Mouse (Mus musculus): ENCODE data around the gene Tac4. TPM values are rescaled to one million over a fixed set of nuclear protein-coding genes. Genes with fewer than 3 reads are reported as not detected.

Tac4 gene
- polyA plus RNA-seq, 1 experiment from 2014 or later = 0.20 TPM

DNA sequence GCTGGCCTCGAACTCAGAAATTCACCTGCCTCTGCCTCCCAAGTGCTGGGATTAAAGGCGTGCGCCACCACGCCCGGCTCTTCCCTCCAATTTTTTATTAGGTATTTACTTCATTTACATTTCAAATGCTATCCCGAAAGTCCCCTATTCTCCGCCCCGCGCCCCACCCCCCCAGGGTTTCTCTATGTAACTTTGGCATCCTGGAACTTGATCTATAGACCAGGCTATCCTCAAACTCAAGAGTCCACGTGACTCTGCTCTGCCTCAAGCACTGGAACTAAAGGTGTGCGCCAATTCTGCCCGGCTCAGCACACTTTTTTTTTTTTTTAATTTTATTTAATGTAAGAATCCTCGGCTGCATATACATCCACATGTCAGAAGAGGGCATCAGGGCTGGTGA lies 34.4 kb downstream of the Tac4 start:
- 95% methylated on average over 13 of the region's 13 CpGs for WGBS
- DNase-seq (ENCODE audit: low spot score) (no peak), ATAC-seq (ENCODE audit: insufficient number of reproducible peaks, low FRiP score, low TSS enrichment, low read depth) (no peak)
- no peak overlapping the region for H3K27ac ChIP-seq (replicated peaks; ENCODE audit: low read depth, low read length)
- no peak overlapping the region for H3K4me2 ChIP-seq (ENCODE audit: low read depth, severe bottlenecking)
- H3K9me3 ChIP-seq (ENCODE audit: control insufficient read depth, low read length) = no peaks in the 10 kb centered on the region
- H3K9ac ChIP-seq (ENCODE audit: low read length) = no peak overlapping the region
- no peaks in the 10 kb centered on the region for H3K4me1 ChIP-seq (ENCODE audit: control insufficient read depth, insufficient read depth, low read length)
- H3K36me3 ChIP-seq (ENCODE audit: control insufficient read depth, insufficient read depth, low read length) = peaks cover 29% of the 10 kb centered on the region
- no peak overlapping the region for H3K4me3 ChIP-seq (ENCODE audit: low read depth, low read length)
- no peaks in the 10 kb centered on the region for H3K27me3 ChIP-seq (ENCODE audit: control insufficient read depth, insufficient read depth, low read length)

- ATAC-seq (ENCODE audit: insufficient number of reproducible peaks, low FRiP score, low TSS enrichment, low read depth) = no peak
- H3K27me3 ChIP-seq (ENCODE audit: control insufficient read depth, insufficient read depth, low read length) = no peaks in the 10 kb centered on the region
- DNase-seq (ENCODE audit: low spot score) = peak; percentile 44
- 24% methylated on average over 2 of the region's 2 CpGs for WGBS
- H3K9me3 ChIP-seq (ENCODE audit: control insufficient read depth, low read length) = no peaks in the 10 kb centered on the region
- H3K4me1 ChIP-seq (ENCODE audit: control insufficient read depth, insufficient read depth, low read length) = no peaks in the 10 kb centered on the region
- peaks cover 29% of the 10 kb centered on the region for H3K36me3 ChIP-seq (ENCODE audit: control insufficient read depth, insufficient read depth, low read length)
- H3K27ac ChIP-seq (replicated peaks; ENCODE audit: low read depth, low read length) = no peak overlapping the region
- H3K4me2 ChIP-seq (ENCODE audit: low read depth, severe bottlenecking) = no peak overlapping the region
- no peak overlapping the region for H3K4me3 ChIP-seq (ENCODE audit: low read depth, low read length)
- no peak overlapping the region for H3K9ac ChIP-seq (ENCODE audit: low read length)
Measured at GRCm38 (mm10) chr11:95298146-95298545, 36.8 kb downstream of the Tac4 start.

- 95% methylated on average over 12 of the region's 12 CpGs for WGBS
Measured at GRCm38 (mm10) chr11:95299886-95300285, 38.6 kb downstream of the Tac4 start.

GRCm38 (mm10) chr11:95301772-95302171 lies 40.4 kb downstream of the Tac4 start:
- Histone ChIP-seq H3K36me3 (ENCODE audit: control insufficient read depth, insufficient read depth, low read length) (peaks cover 25% of the 10 kb centered on the region), H3K9me3 (ENCODE audit: control insufficient read depth, low read length) (no peaks in the 10 kb centered on the region), H3K9ac (ENCODE audit: low read length) (no peak overlapping the region), H3K4me1 (ENCODE audit: control insufficient read depth, insufficient read depth, low read length) (no peaks in the 10 kb centered on the region), H3K27ac (replicated peaks; ENCODE audit: low read depth, low read length) (no peak overlapping the region), H3K4me2 (ENCODE audit: low read depth, severe bottlenecking) (no peak overlapping the region), H3K4me3 (ENCODE audit: low read depth, low read length) (no peak overlapping the region), H3K27me3 (ENCODE audit: control insufficient read depth, insufficient read depth, low read length) (no peaks in the 10 kb centered on the region)
- DNase-seq (ENCODE audit: low spot score) (no peak), ATAC-seq (ENCODE audit: insufficient number of reproducible peaks, low FRiP score, low TSS enrichment, low read depth) (no peak)
- 91% methylated on average over 3 of the region's 3 CpGs for WGBS

More at GRCm38 (mm10) chr11:95299886-95300285, 38.6 kb downstream of the Tac4 start:
- H3K4me1 ChIP-seq (ENCODE audit: control insufficient read depth, insufficient read depth, low read length) = no peaks in the 10 kb centered on the region
- no peak overlapping the region for H3K9ac ChIP-seq (ENCODE audit: low read length)
- no peaks in the 10 kb centered on the region for H3K27me3 ChIP-seq (ENCODE audit: control insufficient read depth, insufficient read depth, low read length)
- H3K36me3 ChIP-seq (ENCODE audit: control insufficient read depth, insufficient read depth, low read length) = peaks cover 24% of the 10 kb centered on the region
- no peak overlapping the region for H3K4me3 ChIP-seq (ENCODE audit: low read depth, low read length)
- no peak overlapping the region for H3K4me2 ChIP-seq (ENCODE audit: low read depth, severe bottlenecking)
- no peak overlapping the region for H3K27ac ChIP-seq (replicated peaks; ENCODE audit: low read depth, low read length)
- no peaks in the 10 kb centered on the region for H3K9me3 ChIP-seq (ENCODE audit: control insufficient read depth, low read length)
- ATAC-seq (ENCODE audit: insufficient number of reproducible peaks, low FRiP score, low TSS enrichment, low read depth) (no peak), DNase-seq (ENCODE audit: low spot score) (no peak)

DNA sequence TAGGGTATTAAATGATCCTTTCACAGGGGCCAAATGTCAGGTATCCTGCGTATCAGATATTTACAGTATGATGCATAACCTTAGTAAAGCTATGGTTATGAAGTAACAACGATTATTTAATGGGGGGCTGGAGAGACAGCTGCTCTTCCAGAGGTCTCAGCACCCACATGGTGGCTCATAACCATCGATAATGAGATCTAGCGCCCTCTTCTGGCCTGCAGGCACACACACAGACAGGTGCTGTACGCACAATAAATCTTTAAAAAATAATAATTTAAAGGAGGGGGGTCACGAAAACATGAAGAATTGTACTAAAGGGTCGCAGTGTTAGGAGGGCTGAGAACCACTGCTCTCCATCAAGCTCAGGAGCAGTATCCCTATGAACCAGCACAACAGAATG lies 44.3 kb downstream of the Tac4 start:
- DNase-seq (ENCODE audit: low spot score) (no peak), ATAC-seq (ENCODE audit: insufficient number of reproducible peaks, low FRiP score, low TSS enrichment, low read depth) (no peak)
- 86% methylated on average over 7 of the region's 7 CpGs for WGBS
- Histone ChIP-seq H3K4me3 (ENCODE audit: low read depth, low read length) (no peak overlapping the region), H3K9me3 (ENCODE audit: control insufficient read depth, low read length) (no peaks in the 10 kb centered on the region), H3K4me2 (ENCODE audit: low read depth, severe bottlenecking) (no peak overlapping the region), H3K27me3 (ENCODE audit: control insufficient read depth, insufficient read depth, low read length) (no peaks in the 10 kb centered on the region), H3K9ac (ENCODE audit: low read length) (no peak overlapping the region), H3K36me3 (ENCODE audit: control insufficient read depth, insufficient read depth, low read length) (peaks cover 19% of the 10 kb centered on the region), H3K4me1 (ENCODE audit: control insufficient read depth, insufficient read depth, low read length) (0 out of 2 replicates have a peak, but pooled peaks cover 2% of the 10 kb centered on the region), H3K27ac (replicated peaks; ENCODE audit: low read depth, low read length) (no peak overlapping the region)

GRCm38 (mm10) chr11:95307526-95307925 lies 46.2 kb downstream of the Tac4 start:
- ATAC-seq (ENCODE audit: insufficient number of reproducible peaks, low FRiP score, low TSS enrichment, low read depth) (no peak), DNase-seq (ENCODE audit: low spot score) (no peak)
- no peak overlapping the region for H3K4me2 ChIP-seq (ENCODE audit: low read depth, severe bottlenecking)
- 89% methylated on average over 8 of the region's 8 CpGs for WGBS
- H3K4me3 ChIP-seq (ENCODE audit: low read depth, low read length) = no peak overlapping the region
- no peak overlapping the region for H3K27ac ChIP-seq (replicated peaks; ENCODE audit: low read depth, low read length)
- no peak overlapping the region for H3K9ac ChIP-seq (ENCODE audit: low read length)
- no peaks in the 10 kb centered on the region for H3K9me3 ChIP-seq (ENCODE audit: control insufficient read depth, low read length)
- H3K27me3 ChIP-seq (ENCODE audit: control insufficient read depth, insufficient read depth, low read length) = no peaks in the 10 kb centered on the region
- peaks cover 6% of the 10 kb centered on the region; the same call in 1 of the 2 replicates for H3K4me1 ChIP-seq (ENCODE audit: control insufficient read depth, insufficient read depth, low read length)
- H3K36me3 ChIP-seq (ENCODE audit: control insufficient read depth, insufficient read depth, low read length) = peaks cover 11% of the 10 kb centered on the region; the same call in 1 of the 2 replicates

- peak; percentile 95 for DNase-seq (ENCODE audit: low spot score)
- H3K4me3 ChIP-seq (ENCODE audit: low read depth, low read length) = peak overlapping the region; percentile 74
- H3K9ac ChIP-seq (ENCODE audit: low read length) = peak overlapping the region; percentile 86
- no peaks in the 10 kb centered on the region for H3K9me3 ChIP-seq (ENCODE audit: control insufficient read depth, low read length)
- peak overlapping the region; percentile 63 for H3K4me2 ChIP-seq (ENCODE audit: low read depth, severe bottlenecking)
- peak; percentile 94 for ATAC-seq (ENCODE audit: insufficient number of reproducible peaks, low FRiP score, low TSS enrichment, low read depth)
- H3K27me3 ChIP-seq (ENCODE audit: control insufficient read depth, insufficient read depth, low read length) = no peaks in the 10 kb centered on the region
- peak overlapping the region; percentile 84 for H3K27ac ChIP-seq (replicated peaks; ENCODE audit: low read depth, low read length)
- WGBS = under 1% methylated on average over 37 of the region's 37 CpGs
- peaks cover 5% of the 10 kb centered on the region; the same call in 1 of the 2 replicates for H3K36me3 ChIP-seq (ENCODE audit: control insufficient read depth, insufficient read depth, low read length)
- peaks cover 6% of the 10 kb centered on the region; the same call in 1 of the 2 replicates for H3K4me1 ChIP-seq (ENCODE audit: control insufficient read depth, insufficient read depth, low read length)
Measured at GRCm38 (mm10) chr11:95309510-95310006, 48.2 kb downstream of the Tac4 start.

DNA sequence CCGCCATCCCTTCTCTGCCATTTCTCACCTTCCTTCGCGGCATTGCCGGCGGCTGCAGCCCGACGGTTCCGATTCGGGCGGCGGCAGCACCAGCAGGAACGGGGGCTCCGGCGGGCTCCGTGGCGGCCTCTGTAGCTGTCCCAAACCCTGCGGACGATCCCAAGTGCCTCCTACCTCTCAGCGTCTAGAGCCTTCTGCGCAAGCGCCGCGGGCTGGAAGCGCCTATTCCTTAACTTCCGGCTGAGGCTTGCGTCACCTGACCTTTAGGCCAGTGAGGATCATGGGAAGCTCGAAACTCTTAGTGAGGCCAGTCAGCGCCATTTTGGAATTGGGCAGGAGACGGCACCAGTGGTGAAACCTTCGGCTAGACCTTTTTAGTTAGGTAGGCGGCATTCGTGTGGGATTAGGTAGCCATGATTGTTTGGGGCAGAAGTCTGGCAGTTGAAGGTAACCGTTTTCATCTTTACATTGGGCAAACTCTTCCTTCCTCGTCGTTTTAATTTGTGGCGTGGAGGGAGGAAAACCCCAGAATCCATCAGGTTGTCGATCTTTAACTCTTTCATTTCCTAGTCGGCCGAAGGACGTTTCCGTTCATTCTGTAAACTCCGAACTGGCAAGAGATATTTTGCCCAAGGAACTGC lies 48.8 kb downstream of the Tac4 start, which contains the start of gene Kat7:
Gene Kat7, minus strand, starts transcription at position 240 of the 641 bp plus-strand sequence.
- peak; percentile 96 for DNase-seq (ENCODE audit: low spot score)
- peaks cover 6% of the 10 kb centered on the region; the same call in 1 of the 2 replicates for H3K4me1 ChIP-seq (ENCODE audit: control insufficient read depth, insufficient read depth, low read length)
- H3K9ac ChIP-seq (ENCODE audit: low read length) = peak within 1 kb of the TSS; percentile 86
- H3K36me3 ChIP-seq (ENCODE audit: control insufficient read depth, insufficient read depth, low read length) = peaks cover 5% of the 10 kb centered on the region; the same call in 1 of the 2 replicates
- peak within 1 kb of the TSS; percentile 84 for H3K27ac ChIP-seq (replicated peaks; ENCODE audit: low read depth, low read length)
- H3K27me3 ChIP-seq (ENCODE audit: control insufficient read depth, insufficient read depth, low read length) = no peaks in the 10 kb centered on the region
- no peaks in the 10 kb centered on the region for H3K9me3 ChIP-seq (ENCODE audit: control insufficient read depth, low read length)
- H3K4me3 ChIP-seq (ENCODE audit: low read depth, low read length) = peak within 1 kb of the TSS; percentile 74
- peak within 1 kb of the TSS; percentile 63 for H3K4me2 ChIP-seq (ENCODE audit: low read depth, severe bottlenecking)
- peak; percentile 92 for ATAC-seq (ENCODE audit: insufficient number of reproducible peaks, low FRiP score, low TSS enrichment, low read depth)
- WGBS = 0% methylated on average over 42 of the region's 42 CpGs

All from limb, embryonic 11.5 days (tissue).